Mouse (Mus musculus) heart, postnatal 0 days (tissue): ENCODE measurements at regions not wholly inside any gene's neighbourhood (a gene's known extent, or its start where the extent isn't known, plus 50 kb on each side); places are given as distances from the start of the nearest gene placed in this dataset.

Experiments
- CTCF ChIP-seq: IDR thresholded peaks from 2 replicates; pipeline ENCODE4 v1.5.1; 2016; ENCODE audit warnings: antibody characterized with exemption, control low read depth, low read depth
- EP300 ChIP-seq: IDR thresholded peaks from 2 replicates; pipeline ENCODE4 v1.6.1; 2016; ENCODE audit warnings: antibody characterized with exemption, low read depth

- TF ChIP-seq EP300 (no peak), CTCF (no peak)
Observed at GRCm38 (mm10) chr11:20939644-20940043, 108.8 kb upstream of the Lgalsl start.
